Comparison of ENCODE assay signal across 18 mouse cellular contexts in genomic region chr13:39372565-39372964, GRCm38 (mm10).
DNase-seq lines count a peak whose midpoint lies in the region; ATAC-seq and TF ChIP-seq lines count a peak whose summit lies in the region.
"Had no signal": no experiment of that assay in that cellular context is flagged by ENCODE, and none has a peak within 500 bp of the region (broad histone marks: within the 10 kb centered on the region; RNA-seq: fewer than 3 reads in every experiment).

No protein-coding gene starts in this region.

- WGBS in forebrain, postnatal 0 days = 74% methylated on average over 3 of the region's 3 CpGs
- 84% methylated on average over 3 of the region's 3 CpGs for WGBS in forebrain, embryonic 14.5 days
- WGBS in stomach, postnatal 0 days = 79% methylated on average over 3 of the region's 3 CpGs

- DNase-seq in forebrain, postnatal 0 days = no peak
- no peak for DNase-seq in forebrain, embryonic 14.5 days (ENCODE audit: low spot score)
- no peak for DNase-seq in left cerebral cortex, adult 2 months (ENCODE audit: extremely low spot score in 1 of 2, low spot score in 2 of 2)
- DNase-seq in left cerebral cortex, adult 11 months (ENCODE audit: low spot score) = no peak
- peak; percentile 14 for DNase-seq in thymus, postnatal 4 days
- no peak for DNase-seq in thymus, postnatal 36 days
- no peak for DNase-seq in stomach, postnatal 0 days (ENCODE audit: low spot score)
- DNase-seq in ovary, postnatal 10 days (ENCODE audit: low spot score) = no peak
- DNase-seq: adrenal gland, postnatal 14 days; cerebellum, adult 18-20 months; cerebellum, postnatal 36 days; gastrocnemius, postnatal 10 days; kidney, adult 11 months; kidney, postnatal 14 days; right cerebral cortex, postnatal 25 days had no signal

- H3K36me3 ChIP-seq in forebrain, postnatal 0 days (ENCODE audit: insufficient read depth) = no peaks in the 10 kb centered on the region
- H3K36me3 ChIP-seq in forebrain, embryonic 14.5 days (ENCODE audit: control insufficient read depth, insufficient read depth, low read length) = no peaks in the 10 kb centered on the region
- H3K36me3 ChIP-seq in stomach, postnatal 0 days (ENCODE audit: control insufficient read depth, insufficient read depth, low read length) = no peaks in the 10 kb centered on the region
- H3K36me3 ChIP-seq: hindbrain, embryonic 13.5 days; neural tube, embryonic 12.5 days had no signal

- intact Hi-C loops in left cerebral cortex, adult 2 months (cut with DNase I) = no loop called here

- no peaks in the 10 kb centered on the region for H3K27me3 ChIP-seq in forebrain, postnatal 0 days (ENCODE audit: insufficient read depth, low read length)
- no peaks in the 10 kb centered on the region for H3K27me3 ChIP-seq in forebrain, embryonic 14.5 days (replicated peaks; ENCODE audit: control insufficient read depth, insufficient read depth, low read length)
- H3K27me3 ChIP-seq in stomach, postnatal 0 days (ENCODE audit: control insufficient read depth, insufficient read depth, low read length) = no peaks in the 10 kb centered on the region
- H3K27me3 ChIP-seq: hindbrain, embryonic 13.5 days; neural tube, embryonic 12.5 days had no signal

- H3K27ac ChIP-seq in forebrain, postnatal 0 days (ENCODE audit: low read depth, low read length) = no peak overlapping the region
- no peak overlapping the region for H3K27ac ChIP-seq in forebrain, embryonic 14.5 days (ENCODE audit: low read depth, low read length)
- no peak overlapping the region for H3K27ac ChIP-seq in left cerebral cortex, adult 2 months
- no peak overlapping the region for H3K27ac ChIP-seq in stomach, postnatal 0 days (replicated peaks)
- H3K27ac ChIP-seq: hindbrain, embryonic 13.5 days; neural tube, embryonic 12.5 days had no signal

- H3K4me3 ChIP-seq in forebrain, postnatal 0 days (ENCODE audit: low read depth, low read length) = no peak overlapping the region
- no peak overlapping the region for H3K4me3 ChIP-seq in forebrain, embryonic 14.5 days (ENCODE audit: low read depth, low read length)
- H3K4me3 ChIP-seq in left cerebral cortex, adult 2 months = no peak overlapping the region
- no peak overlapping the region for H3K4me3 ChIP-seq in stomach, postnatal 0 days (ENCODE audit: low read depth, low read length)
- H3K4me3 ChIP-seq: hindbrain, embryonic 13.5 days; neural tube, embryonic 12.5 days had no signal

- no peaks in the 10 kb centered on the region for H3K9me3 ChIP-seq in forebrain, postnatal 0 days (ENCODE audit: low read length)
- no peaks in the 10 kb centered on the region for H3K9me3 ChIP-seq in forebrain, embryonic 14.5 days (replicated peaks; ENCODE audit: control insufficient read depth, low read length)
- H3K9me3 ChIP-seq in stomach, postnatal 0 days (ENCODE audit: control insufficient read depth, low read length) = no peaks in the 10 kb centered on the region
- H3K9me3 ChIP-seq: hindbrain, embryonic 13.5 days; neural tube, embryonic 12.5 days had no signal

- no peak overlapping the region for H3K4me2 ChIP-seq in forebrain, postnatal 0 days (ENCODE audit: low read depth)
- H3K4me2 ChIP-seq in forebrain, embryonic 14.5 days (ENCODE audit: low read length) = no peak overlapping the region
- H3K4me2 ChIP-seq in stomach, postnatal 0 days (replicated peaks; ENCODE audit: low read depth) = no peak overlapping the region
- H3K4me2 ChIP-seq: hindbrain, embryonic 13.5 days; neural tube, embryonic 12.5 days had no signal

- TF ChIP-seq EP300 in stomach, postnatal 0 days (optimal IDR thresholded peaks at IDR 0.05) = no peak

- no peak overlapping the region for H3K9ac ChIP-seq in forebrain, postnatal 0 days
- H3K9ac ChIP-seq in forebrain, embryonic 14.5 days (ENCODE audit: low read length) = no peak overlapping the region
- H3K9ac ChIP-seq in stomach, postnatal 0 days (ENCODE audit: low read length) = no peak overlapping the region
- H3K9ac ChIP-seq: hindbrain, embryonic 13.5 days; neural tube, embryonic 12.5 days had no signal

- H3K4me1 ChIP-seq in forebrain, postnatal 0 days (ENCODE audit: insufficient read depth) = no peaks in the 10 kb centered on the region
- no peaks in the 10 kb centered on the region for H3K4me1 ChIP-seq in forebrain, embryonic 14.5 days (ENCODE audit: control insufficient read depth, insufficient read depth, low read length)
- H3K4me1 ChIP-seq in stomach, postnatal 0 days (replicated peaks; ENCODE audit: control insufficient read depth, insufficient read depth) = no peaks in the 10 kb centered on the region
- H3K4me1 ChIP-seq: hindbrain, embryonic 13.5 days; neural tube, embryonic 12.5 days had no signal

- TF ChIP-seq CTCF in forebrain, postnatal 0 days (IDR thresholded peaks at IDR 0.05; ENCODE audit: low read depth) = peak; percentile 29; the same call in 1 of the 2 replicates
- TF ChIP-seq CTCF in left cerebral cortex, adult 2 months (IDR thresholded peaks at IDR 0.05) = peak; percentile 20
- TF ChIP-seq CTCF in stomach, postnatal 0 days (IDR thresholded peaks at IDR 0.05; ENCODE audit: low read depth) = peak; percentile 50

- ATAC-seq in forebrain, postnatal 0 days = no peak
- ATAC-seq in forebrain, embryonic 14.5 days = no peak
- no peak for ATAC-seq in stomach, postnatal 0 days (ENCODE audit: low FRiP score, low TSS enrichment)
- ATAC-seq: forebrain, embryonic 16.5 days had no signal
